Mouse (Mus musculus): ENCODE measurements at regions not wholly inside any gene's neighbourhood (a gene's known extent, or its start where the extent isn't known, plus 50 kb on each side); places are given as distances from the start of the nearest gene placed in this dataset.

- H3K4me1 ChIP-seq (ENCODE audit: control insufficient read depth, insufficient read depth, low read length) = no peaks in the 10 kb centered on the region
- no peak overlapping the region for H3K27ac ChIP-seq (ENCODE audit: insufficient read depth, low read length)
- TF ChIP-seq CTCF (IDR thresholded peaks at IDR 0.05; ENCODE audit: extremely low read depth, insufficient read depth, low read length) (no peak), POLR2A (IDR thresholded peaks at IDR 0.05; ENCODE audit: extremely low read depth, insufficient read depth, low read length) (no peak)
- no peak overlapping the region for H3K4me3 ChIP-seq (ENCODE audit: insufficient read depth, low read length)
Observed at GRCm38 (mm10) chr16:29946966-29947365, 117.2 kb upstream of the Hes1 start.

GRCm38 (mm10) chr16:29947670-29948069 is 116.5 kb upstream of the Hes1 start:
- TF ChIP-seq CTCF (IDR thresholded peaks at IDR 0.05; ENCODE audit: extremely low read depth, insufficient read depth, low read length) = no peak
- TF ChIP-seq POLR2A (IDR thresholded peaks at IDR 0.05; ENCODE audit: extremely low read depth, insufficient read depth, low read length) = no peak
- H3K27ac ChIP-seq (ENCODE audit: insufficient read depth, low read length) = no peak overlapping the region
- no peak overlapping the region for H3K4me3 ChIP-seq (ENCODE audit: insufficient read depth, low read length)
- H3K4me1 ChIP-seq (ENCODE audit: control insufficient read depth, insufficient read depth, low read length) = no peaks in the 10 kb centered on the region

GRCm38 (mm10) chr16:29950136-29950535 is 114.0 kb upstream of the Hes1 start:
- no peak for TF ChIP-seq POLR2A (IDR thresholded peaks at IDR 0.05; ENCODE audit: extremely low read depth, insufficient read depth, low read length)
- no peak for TF ChIP-seq CTCF (IDR thresholded peaks at IDR 0.05; ENCODE audit: extremely low read depth, insufficient read depth, low read length)
- Histone ChIP-seq H3K4me3 (ENCODE audit: insufficient read depth, low read length) (no peak overlapping the region), H3K4me1 (ENCODE audit: control insufficient read depth, insufficient read depth, low read length) (peaks cover 2% of the 10 kb centered on the region; the same call in 1 of the 2 replicates), H3K27ac (ENCODE audit: insufficient read depth, low read length) (no peak overlapping the region)

- H3K27ac ChIP-seq (ENCODE audit: insufficient read depth, low read length) = no peak overlapping the region
- no peak for TF ChIP-seq POLR2A (IDR thresholded peaks at IDR 0.05; ENCODE audit: extremely low read depth, insufficient read depth, low read length)
- no peak for TF ChIP-seq CTCF (IDR thresholded peaks at IDR 0.05; ENCODE audit: extremely low read depth, insufficient read depth, low read length)
- no peak overlapping the region for H3K4me3 ChIP-seq (ENCODE audit: insufficient read depth, low read length)
- H3K4me1 ChIP-seq (ENCODE audit: control insufficient read depth, insufficient read depth, low read length) = peaks cover 2% of the 10 kb centered on the region; the same call in 1 of the 2 replicates
Observed at GRCm38 (mm10) chr16:29950791-29951190, 113.4 kb upstream of the Hes1 start.

GRCm38 (mm10) chr16:29954700-29955099 is 109.5 kb upstream of the Hes1 start:
- no peak for TF ChIP-seq POLR2A (IDR thresholded peaks at IDR 0.05; ENCODE audit: extremely low read depth, insufficient read depth, low read length)
- Histone ChIP-seq H3K27ac (ENCODE audit: insufficient read depth, low read length) (no peak overlapping the region), H3K4me1 (ENCODE audit: control insufficient read depth, insufficient read depth, low read length) (peaks cover 4% of the 10 kb centered on the region), H3K4me3 (ENCODE audit: insufficient read depth, low read length) (no peak overlapping the region)

- TF ChIP-seq CTCF (IDR thresholded peaks at IDR 0.05; ENCODE audit: extremely low read depth, insufficient read depth, low read length) (no peak), POLR2A (IDR thresholded peaks at IDR 0.05; ENCODE audit: extremely low read depth, insufficient read depth, low read length) (no peak)
Observed at GRCm38 (mm10) chr16:29956904-29957303, 107.3 kb upstream of the Hes1 start.

GRCm38 (mm10) chr16:29959939-29960637 is 104.1 kb upstream of the Hes1 start:
- Histone ChIP-seq H3K4me3 (ENCODE audit: insufficient read depth, low read length) (no peak overlapping the region), H3K4me1 (ENCODE audit: control insufficient read depth, insufficient read depth, low read length) (peaks cover 2% of the 10 kb centered on the region), H3K27ac (ENCODE audit: insufficient read depth, low read length) (no peak overlapping the region)
- no peak for TF ChIP-seq POLR2A (IDR thresholded peaks at IDR 0.05; ENCODE audit: extremely low read depth, insufficient read depth, low read length)
- no peak for TF ChIP-seq CTCF (IDR thresholded peaks at IDR 0.05; ENCODE audit: extremely low read depth, insufficient read depth, low read length)

More at GRCm38 (mm10) chr16:29956904-29957303, 107.3 kb upstream of the Hes1 start:
- Histone ChIP-seq H3K4me1 (ENCODE audit: control insufficient read depth, insufficient read depth, low read length) (peaks cover 4% of the 10 kb centered on the region), H3K4me3 (ENCODE audit: insufficient read depth, low read length) (no peak overlapping the region), H3K27ac (ENCODE audit: insufficient read depth, low read length) (no peak overlapping the region)

GRCm38 (mm10) chr16:29963284-29963683 is 100.9 kb upstream of the Hes1 start:
- no peaks in the 10 kb centered on the region for H3K4me1 ChIP-seq (ENCODE audit: control insufficient read depth, insufficient read depth, low read length)
- H3K4me3 ChIP-seq (ENCODE audit: insufficient read depth, low read length) = no peak overlapping the region
- no peak overlapping the region for H3K27ac ChIP-seq (ENCODE audit: insufficient read depth, low read length)
- no peak for TF ChIP-seq POLR2A (IDR thresholded peaks at IDR 0.05; ENCODE audit: extremely low read depth, insufficient read depth, low read length)
- no peak for TF ChIP-seq CTCF (IDR thresholded peaks at IDR 0.05; ENCODE audit: extremely low read depth, insufficient read depth, low read length)

- no peaks in the 10 kb centered on the region for H3K4me1 ChIP-seq (ENCODE audit: control insufficient read depth, insufficient read depth, low read length)
- no peak overlapping the region for H3K4me3 ChIP-seq (ENCODE audit: insufficient read depth, low read length)
- no peak overlapping the region for H3K27ac ChIP-seq (ENCODE audit: insufficient read depth, low read length)
- TF ChIP-seq POLR2A (IDR thresholded peaks at IDR 0.05; ENCODE audit: extremely low read depth, insufficient read depth, low read length) = no peak
- TF ChIP-seq CTCF (IDR thresholded peaks at IDR 0.05; ENCODE audit: extremely low read depth, insufficient read depth, low read length) = no peak
Observed at GRCm38 (mm10) chr16:29964563-29964962, 99.6 kb upstream of the Hes1 start.

- TF ChIP-seq POLR2A (IDR thresholded peaks at IDR 0.05; ENCODE audit: extremely low read depth, insufficient read depth, low read length) = no peak
- TF ChIP-seq CTCF (IDR thresholded peaks at IDR 0.05; ENCODE audit: extremely low read depth, insufficient read depth, low read length) = no peak
- no peak overlapping the region for H3K27ac ChIP-seq (ENCODE audit: insufficient read depth, low read length)
- H3K4me3 ChIP-seq (ENCODE audit: insufficient read depth, low read length) = no peak overlapping the region
- H3K4me1 ChIP-seq (ENCODE audit: control insufficient read depth, insufficient read depth, low read length) = no peaks in the 10 kb centered on the region
Observed at GRCm38 (mm10) chr16:29968743-29969142, 95.4 kb upstream of the Hes1 start.

All from cortical plate, adult 2 months (tissue).